Mouse (Mus musculus) intestine, embryonic 15.5 days (tissue): ENCODE data around the gene Cpne9. TPM values are rescaled to one million over a fixed set of nuclear protein-coding genes. Genes with fewer than 3 reads are reported as not detected.

Experiments used
- ATAC-seq: fragments of 200-750 bp; cut with Nextera tagmentation; 2 replicates; pipeline ENCODE4 v1.8.0; 2017; ENCODE audit warnings: moderate TSS enrichment, moderate library complexity
- H3K27ac ChIP-seq: fragments of 300-500 bp; sonication (generic); 2 replicates; pipeline ENCODE4 v1.5.1; 2015; ENCODE audit warnings: mild to moderate bottlenecking, inconsistent platforms
- H3K27me3 ChIP-seq: fragments of 300-500 bp; sonication (generic); replicated peaks from 2 replicates; pipeline ENCODE4 v1.6.1; 2015; ENCODE audit warnings: inconsistent platforms
- H3K36me3 ChIP-seq: fragments of 300-500 bp; sonication (generic); 2 replicates; pipeline ENCODE4 v1.6.1; 2015; ENCODE audit warnings: inconsistent platforms
- H3K4me1 ChIP-seq: fragments of 300-500 bp; sonication (generic); replicated peaks from 2 replicates; pipeline ENCODE4 v1.6.1; 2015; ENCODE audit warnings: inconsistent platforms
- H3K4me2 ChIP-seq: fragments of 300-500 bp; sonication (generic); replicated peaks from 2 replicates; pipeline ENCODE4 v1.6.1; 2015; ENCODE audit warnings: mild to moderate bottlenecking, inconsistent platforms
- H3K4me3 ChIP-seq: fragments of 300-500 bp; sonication (generic); replicated peaks from 2 replicates; pipeline ENCODE4 v1.5.1; 2015; ENCODE audit warnings: inconsistent platforms
- H3K9ac ChIP-seq: fragments of 300-500 bp; sonication (generic); 2 replicates; pipeline ENCODE4 v1.6.1; 2015; ENCODE audit warnings: inconsistent platforms
- H3K9me3 ChIP-seq: fragments of 300-500 bp; sonication (generic); 2 replicates; pipeline ENCODE4 v1.6.1; 2016; ENCODE audit warnings: inconsistent platforms
- WGBS: fragments of 180-500 bp; shearing (Covaris S2); methylation state at CpG from one replicate; pipeline ENCODE4 v1.1.7; 2015; 5-methylcytosine and 5-hydroxymethylcytosine counted together
- polyA plus RNA-seq: library from polyadenylated mRNA; unstranded; fragments of >200 nt; fragmentation: Nextera tagmentation; extraction: Ambion mirVana; gene quantifications from 2 replicates; pipeline ENCODE4 v1.2.1, GENCODE M21; 2015

Cpne9 gene
- polyA plus RNA-seq, 1 experiment from 2014 or later: 0.14 TPM

- no peak for ATAC-seq
- H3K27ac ChIP-seq: no peak overlapping the region
- H3K9me3 ChIP-seq: no peaks in the 10 kb centered on the region
- H3K27me3 ChIP-seq: no peaks in the 10 kb centered on the region
- no peak overlapping the region for H3K4me2 ChIP-seq
- H3K4me3 ChIP-seq: no peak overlapping the region
- H3K9ac ChIP-seq: no peak overlapping the region
- 69% methylated on average over 1 of the region's 1 CpGs for WGBS
- no peaks in the 10 kb centered on the region for H3K4me1 ChIP-seq
- H3K36me3 ChIP-seq: no peaks in the 10 kb centered on the region
Measured at GRCm38 (mm10) chr6:113351161-113351560, 69.1 kb downstream of the Cpne9 start.

- WGBS: 44% methylated on average over 10 of the region's 10 CpGs
- no peaks in the 10 kb centered on the region for H3K4me1 ChIP-seq
- ATAC-seq: peak; percentile 20; the same call in 1 of the 2 replicates
- H3K27me3 ChIP-seq: no peaks in the 10 kb centered on the region
- H3K9me3 ChIP-seq: no peaks in the 10 kb centered on the region
- no peaks in the 10 kb centered on the region for H3K36me3 ChIP-seq
- H3K4me2 ChIP-seq: no peak overlapping the region
- H3K27ac ChIP-seq: no peak overlapping the region
- no peak overlapping the region for H3K4me3 ChIP-seq
- H3K9ac ChIP-seq: no peak overlapping the region
Measured at GRCm38 (mm10) chr6:113351653-113352052, 69.5 kb downstream of the Cpne9 start.

- Histone ChIP-seq H3K27ac (no peak overlapping the region), H3K9ac (no peak overlapping the region), H3K4me3 (no peak overlapping the region), H3K4me1 (no peaks in the 10 kb centered on the region), H3K4me2 (no peak overlapping the region), H3K9me3 (no peaks in the 10 kb centered on the region), H3K27me3 (no peaks in the 10 kb centered on the region), H3K36me3 (no peaks in the 10 kb centered on the region)
- WGBS: 84% methylated on average over 3 of the region's 3 CpGs
- no peak for ATAC-seq
Measured at GRCm38 (mm10) chr6:113352820-113353219, 70.7 kb downstream of the Cpne9 start.

GRCm38 (mm10) chr6:113353696-113354095, 71.6 kb downstream of the Cpne9 start:
- Histone ChIP-seq H3K9me3 (no peaks in the 10 kb centered on the region), H3K27me3 (no peaks in the 10 kb centered on the region), H3K4me1 (no peaks in the 10 kb centered on the region), H3K27ac (no peak overlapping the region), H3K9ac (no peak overlapping the region), H3K4me3 (no peak overlapping the region), H3K4me2 (no peak overlapping the region), H3K36me3 (no peaks in the 10 kb centered on the region)
- no peak for ATAC-seq
- 69% methylated on average over 3 of the region's 3 CpGs for WGBS

Other genes with a start within 250 kb of the Cpne9 start
- 58.1 and 62.9 TPM in 2 replicates for gene Thumpd3, start 236.1 kb upstream of the Cpne9 start, polyA plus RNA-seq
- 67.2 and 70.0 TPM in 2 replicates for gene Setd5, start 204.9 kb upstream of the Cpne9 start, polyA plus RNA-seq
- gene Lhfpl4, start 86.9 kb upstream of the Cpne9 start, polyA plus RNA-seq: 1.7 and 2.3 TPM in 2 replicates
- 31.9 and 32.2 TPM in 2 replicates for gene Mtmr14, start 44.5 kb upstream of the Cpne9 start, polyA plus RNA-seq
- gene Brpf1, start 24.8 kb downstream of the Cpne9 start, polyA plus RNA-seq: 13.6 and 15.3 TPM in 2 replicates
- gene Ogg1, start 44.7 kb downstream of the Cpne9 start, polyA plus RNA-seq: 11.3 and 13.3 TPM in 2 replicates
- 75.2 and 75.4 TPM in 2 replicates for gene Camk1, start 61.7 kb downstream of the Cpne9 start, polyA plus RNA-seq
- gene Tada3, start 95.6 kb downstream of the Cpne9 start, polyA plus RNA-seq: 41.3 and 44.0 TPM in 2 replicates
- gene Arpc4, start 95.8 kb downstream of the Cpne9 start, polyA plus RNA-seq: 414 and 427 TPM in 2 replicates
- gene Ttll3, start 107.0 kb downstream of the Cpne9 start, polyA plus RNA-seq: 3.7 and 4.1 TPM in 2 replicates
- gene Rpusd3, start 137.0 kb downstream of the Cpne9 start, polyA plus RNA-seq: 24.3 and 25.6 TPM in 2 replicates
- gene Cidec, start 153.5 kb downstream of the Cpne9 start, polyA plus RNA-seq: 11.8 and 12.8 TPM in 2 replicates
- gene Jagn1, start 160.3 kb downstream of the Cpne9 start, polyA plus RNA-seq: 83.8 and 87.7 TPM in 2 replicates
- 7.8 and 8.4 TPM in 2 replicates for gene Il17re, start 176.2 kb downstream of the Cpne9 start, polyA plus RNA-seq
- gene Il17rc, start 189.1 kb downstream of the Cpne9 start, polyA plus RNA-seq: 26.6 and 27.2 TPM in 2 replicates
- gene Creld1, start 201.0 kb downstream of the Cpne9 start, polyA plus RNA-seq: 21.9 and 22.7 TPM in 2 replicates
- gene Prrt3, start 219.6 kb downstream of the Cpne9 start, polyA plus RNA-seq: 0.43 and 0.45 TPM in 2 replicates
- 84.2 and 88.3 TPM in 2 replicates for gene Emc3, start 249.3 kb downstream of the Cpne9 start, polyA plus RNA-seq
- gene Fancd2, start 249.4 kb downstream of the Cpne9 start, polyA plus RNA-seq: 9.6 and 10.3 TPM in 2 replicates